Mouse (Mus musculus) forebrain, postnatal 0 days (tissue): Measurements from ENCODE around the gene Gm10447. TPM values are rescaled to one million over a fixed set of nuclear protein-coding genes. Genes with fewer than 3 reads are reported as not detected.

Experiments used
- ATAC-seq: fragments of 200-750 bp; cut with Nextera tagmentation; 2 replicates; pipeline ENCODE4 v1.8.0; 2017; ENCODE audit warnings: mild to moderate bottlenecking, moderate library complexity
- DNase-seq: peaks from one replicate; pipeline ENCODE4 v3.0.0-alpha.2; 2015
- H3K27ac ChIP-seq: fragments of 300-500 bp; sonication (generic); 2 replicates; pipeline ENCODE4 v1.5.1; 2014; ENCODE audit warnings: low read depth, mild to moderate bottlenecking, antibody characterized with exemption, low read length, moderate library complexity, mixed read lengths
- H3K27me3 ChIP-seq: fragments of 300-500 bp; sonication (generic); 2 replicates; pipeline ENCODE4 v1.6.1; 2014; ENCODE audit warnings: mild to moderate bottlenecking, low read length, mixed read lengths; ENCODE audit not compliant: insufficient read depth
- H3K36me3 ChIP-seq: fragments of 300-500 bp; sonication (generic); 2 replicates; pipeline ENCODE4 v1.6.1; 2014; ENCODE audit warnings: mild to moderate bottlenecking, moderate library complexity; ENCODE audit not compliant: insufficient read depth
- H3K4me1 ChIP-seq: fragments of 300-500 bp; sonication (generic); 2 replicates; pipeline ENCODE4 v1.6.1; 2014; ENCODE audit warnings: antibody characterized with exemption; ENCODE audit not compliant: insufficient read depth
- H3K4me2 ChIP-seq: fragments of 300-500 bp; sonication (generic); 2 replicates; pipeline ENCODE4 v1.6.1; 2014; ENCODE audit warnings: low read depth, mild to moderate bottlenecking, moderate library complexity
- H3K4me3 ChIP-seq: fragments of 300-500 bp; sonication (generic); 2 replicates; pipeline ENCODE4 v1.5.1; 2014; ENCODE audit warnings: low read depth, low read length, mixed read lengths
- H3K9ac ChIP-seq: fragments of 300-500 bp; sonication (generic); 2 replicates; pipeline ENCODE4 v1.6.1; 2014; ENCODE audit warnings: mild to moderate bottlenecking
- H3K9me3 ChIP-seq: fragments of 300-500 bp; sonication (generic); 2 replicates; pipeline ENCODE4 v1.6.1; 2016; ENCODE audit warnings: low read length
- CTCF ChIP-seq: sonication (generic); IDR thresholded peaks from 2 replicates; pipeline ENCODE4 v1.5.1; 2016; ENCODE audit warnings: antibody characterized with exemption, control low read depth, low read depth
- WGBS: fragments of 180-500 bp; shearing (Covaris S2); extraction: QIAGEN DNeasy Blood & Tissue Kit; methylation state at CpG from one replicate; pipeline ENCODE4 v1.1.7; 2014; 5-methylcytosine and 5-hydroxymethylcytosine counted together
- polyA plus RNA-seq: library from polyadenylated mRNA; unstranded; fragments of >200 nt; fragmentation: Nextera tagmentation; extraction: Ambion mirVana; gene quantifications from 2 replicates; pipeline ENCODE4 v1.2.1, GENCODE M21; 2015
- total RNA-seq: library from RNA; depleted of rRNA; stranded (reverse); fragments of >200 nt; gene quantifications from 2 replicates; pipeline ENCODE4 v1.2.3, GENCODE M21; 2014

The Gm10447 gene
- total and polyA plus RNA-seq, 2 experiments from 2014 or later = not detected

- TF ChIP-seq CTCF = no peak
- Histone ChIP-seq H3K4me1 (no peaks in the 10 kb centered on the region), H3K36me3 (no peaks in the 10 kb centered on the region), H3K27me3 (no peaks in the 10 kb centered on the region), H3K4me2 (no peak overlapping the region), H3K27ac (no peak overlapping the region), H3K9ac (no peak overlapping the region), H3K4me3 (no peak overlapping the region), H3K9me3 (no peaks in the 10 kb centered on the region)
- ATAC-seq (no peak), DNase-seq (no peak)
- WGBS = 60% methylated on average over 13 of the region's 13 CpGs
Measured at GRCm38 (mm10) chr11:53445562-53445961, 11.3 kb downstream of the Gm10447 start.

GRCm38 (mm10) chr11:53443861-53444260 lies 13.0 kb downstream of the Gm10447 start:
- DNase-seq (no peak), ATAC-seq (no peak)
- H3K4me3 ChIP-seq = no peak overlapping the region
- no peak overlapping the region for H3K9ac ChIP-seq
- WGBS = 38% methylated on average over 6 of the region's 6 CpGs
- no peaks in the 10 kb centered on the region for H3K9me3 ChIP-seq
- H3K36me3 ChIP-seq = no peaks in the 10 kb centered on the region
- H3K27ac ChIP-seq = no peak overlapping the region
- H3K4me2 ChIP-seq = no peak overlapping the region
- H3K27me3 ChIP-seq = no peaks in the 10 kb centered on the region
- peak; percentile 59 for TF ChIP-seq CTCF
- H3K4me1 ChIP-seq = no peaks in the 10 kb centered on the region

- DNase-seq (no peak), ATAC-seq (no peak)
- TF ChIP-seq CTCF = no peak
- no peak overlapping the region for H3K4me2 ChIP-seq
- no peak overlapping the region for H3K4me3 ChIP-seq
- no peaks in the 10 kb centered on the region for H3K27me3 ChIP-seq
- H3K9ac ChIP-seq = no peak overlapping the region
- H3K27ac ChIP-seq = no peak overlapping the region
- H3K36me3 ChIP-seq = no peaks in the 10 kb centered on the region
- no peaks in the 10 kb centered on the region for H3K9me3 ChIP-seq
- WGBS = 58% methylated on average over 12 of the region's 12 CpGs
- H3K4me1 ChIP-seq = no peaks in the 10 kb centered on the region
Measured at GRCm38 (mm10) chr11:53441921-53442320, 15.0 kb downstream of the Gm10447 start.

GRCm38 (mm10) chr11:53436338-53436737 lies 20.6 kb downstream of the Gm10447 start:
- Histone ChIP-seq H3K27ac (no peak overlapping the region), H3K9me3 (no peaks in the 10 kb centered on the region), H3K36me3 (no peaks in the 10 kb centered on the region), H3K4me3 (no peak overlapping the region), H3K4me1 (no peaks in the 10 kb centered on the region), H3K27me3 (no peaks in the 10 kb centered on the region), H3K9ac (no peak overlapping the region), H3K4me2 (no peak overlapping the region)
- TF ChIP-seq CTCF = no peak
- DNase-seq (no peak), ATAC-seq (no peak)
- WGBS = 93% methylated on average over 6 of the region's 6 CpGs

- Histone ChIP-seq H3K9me3 (no peaks in the 10 kb centered on the region), H3K27ac (no peak overlapping the region), H3K27me3 (no peaks in the 10 kb centered on the region), H3K4me3 (no peak overlapping the region), H3K4me2 (no peak overlapping the region), H3K36me3 (no peaks in the 10 kb centered on the region), H3K9ac (no peak overlapping the region), H3K4me1 (no peaks in the 10 kb centered on the region)
- no peak for TF ChIP-seq CTCF
- WGBS = 87% methylated on average over 8 of the region's 8 CpGs
- DNase-seq = no peak
- ATAC-seq = no peak
Measured at GRCm38 (mm10) chr11:53435504-53435903, 21.4 kb downstream of the Gm10447 start.

- ATAC-seq (no peak), DNase-seq (no peak)
- WGBS = 71% methylated on average over 6 of the region's 6 CpGs
- Histone ChIP-seq H3K4me1 (no peaks in the 10 kb centered on the region), H3K27me3 (no peaks in the 10 kb centered on the region), H3K36me3 (peaks cover 8% of the 10 kb centered on the region; the same call in 1 of the 2 replicates), H3K4me3 (no peak overlapping the region), H3K9me3 (no peaks in the 10 kb centered on the region), H3K9ac (no peak overlapping the region), H3K27ac (no peak overlapping the region), H3K4me2 (no peak overlapping the region)
- TF ChIP-seq CTCF = no peak
Measured at GRCm38 (mm10) chr11:53433057-53433456, 23.9 kb downstream of the Gm10447 start.

- Histone ChIP-seq H3K9me3 (no peaks in the 10 kb centered on the region), H3K4me3 (peak overlapping the region; percentile 69), H3K27me3 (no peaks in the 10 kb centered on the region), H3K4me1 (no peaks in the 10 kb centered on the region), H3K9ac (peak overlapping the region; percentile 75), H3K36me3 (peaks cover 8% of the 10 kb centered on the region; the same call in 1 of the 2 replicates), H3K4me2 (peak overlapping the region; percentile 74), H3K27ac (peak overlapping the region; percentile 83)
- WGBS = 11% methylated on average over 9 of the region's 9 CpGs
- peak; percentile 14 for ATAC-seq
- no peak for TF ChIP-seq CTCF
- no peak for DNase-seq
Measured at GRCm38 (mm10) chr11:53431347-53432056, 25.4 kb downstream of the Gm10447 start.
